Mouse (Mus musculus) spleen, adult 18-20 months (tissue): ENCODE results near the gene Hist1h4m.
"Not testable (repeated sequence)": the region's sequence is repeated elsewhere in the genome, so short reads cannot be mapped to it uniquely, and the experiment has no call there.

ENCODE experiments used
- DNase-seq, 2 experiments: peaks; one replicate each; pipeline ENCODE4 v3.0.0; 2022; ENCODE audit warnings: mixed read lengths in 2 of 2

Hist1h4m gene

DNA sequence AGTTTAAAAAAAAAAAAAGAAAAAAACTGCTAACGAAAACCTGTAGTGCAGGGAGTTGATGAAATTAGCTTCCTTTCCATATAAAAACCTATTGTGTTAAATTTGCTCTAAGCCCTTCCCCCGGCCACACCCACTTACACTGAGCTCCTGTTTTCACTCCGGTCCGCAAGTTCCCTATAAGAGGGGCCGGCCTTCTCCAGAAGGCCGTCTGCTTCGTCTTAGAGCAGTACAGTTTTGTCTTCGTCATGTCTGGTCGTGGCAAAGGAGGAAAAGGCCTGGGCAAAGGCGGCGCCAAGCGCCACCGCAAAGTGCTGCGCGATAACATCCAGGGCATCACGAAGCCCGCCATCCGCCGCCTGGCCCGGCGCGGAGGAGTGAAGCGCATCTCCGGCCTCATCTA, at the start of gene Hist1h4m:
Hist1h4m (plus strand) TSS at position 208 of the 400 bp plus-strand sequence.
- peak; percentile 36 to 43 for DNase-seq

GRCm38 (mm10) chr13:21778814-21779766, 32.5 kb upstream of the Hist1h4m start:
- DNase-seq: peak; percentile 43 to 48

- DNase-seq: peak; percentile 37 to 42
Measured at GRCm38 (mm10) chr13:21779767-21780731, 31.5 kb upstream of the Hist1h4m start, which contains the start of gene Hist1h1b. Gene Hist1h1b (minus strand): TSS chr13:21780625.

- DNase-seq: no peak
Measured at GRCm38 (mm10) chr13:21781021-21781555, 30.5 kb upstream of the Hist1h4m start.

- no peak for DNase-seq
Measured at GRCm38 (mm10) chr13:21781639-21782038, 29.9 kb upstream of the Hist1h4m start.

- DNase-seq: peak; percentile 17 to 22
Measured at GRCm38 (mm10) chr13:21782361-21783254, 28.9 kb upstream of the Hist1h4m start.

DNA sequence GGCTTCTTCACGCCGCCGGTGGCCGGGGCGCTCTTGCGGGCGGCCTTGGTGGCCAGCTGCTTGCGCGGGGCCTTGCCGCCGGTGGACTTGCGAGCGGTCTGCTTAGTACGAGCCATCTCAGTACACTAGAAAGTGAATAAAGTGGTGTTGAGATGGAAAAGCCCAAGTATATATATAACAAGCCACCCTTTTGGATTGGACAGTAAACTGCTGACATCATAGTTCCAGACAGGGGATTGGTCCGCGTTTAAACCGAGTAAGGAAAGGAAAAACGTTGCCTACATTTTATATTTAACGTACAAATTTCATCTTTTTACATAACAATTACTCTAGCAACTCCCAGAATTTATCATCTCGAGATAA, 28.3 kb upstream of the Hist1h4m start, which contains the start of gene Hist1h3i:
Hist1h3i (minus strand) TSS at position 116 of the 363 bp plus-strand sequence.
- DNase-seq: peak; percentile 24 to 38

- no peak for DNase-seq
Measured at GRCm38 (mm10) chr13:21783734-21784161, 27.8 kb upstream of the Hist1h4m start.

DNA sequence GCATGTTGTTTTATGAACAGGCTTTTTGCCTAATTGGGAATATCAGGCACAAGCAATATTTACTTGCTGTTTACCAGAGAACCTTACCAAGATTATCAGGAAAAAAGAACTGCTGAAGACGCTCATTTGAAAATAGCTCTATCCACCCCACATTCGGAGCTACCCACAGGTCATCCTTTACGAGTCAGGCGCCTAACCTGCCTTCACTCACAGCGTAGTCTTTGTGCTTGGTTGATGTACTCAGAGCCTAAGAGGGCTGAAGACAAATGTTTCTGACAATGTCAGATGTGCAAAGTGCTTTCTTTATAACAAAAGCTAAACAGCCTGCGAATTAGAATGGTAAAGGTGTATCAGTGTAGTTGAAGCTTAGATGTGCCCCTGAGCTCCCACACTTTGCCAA, 27.2 kb upstream of the Hist1h4m start:
- DNase-seq: no peak

- DNase-seq: no peak
Measured at GRCm38 (mm10) chr13:21786189-21786898, 25.2 kb upstream of the Hist1h4m start.

- DNase-seq: peak; percentile 64 to 65
Measured at GRCm38 (mm10) chr13:21786899-21787629, 24.5 kb upstream of the Hist1h4m start, which contains the start of the genes Hist1h2an and Hist1h2bp. Gene Hist1h2an (minus strand): TSS chr13:21787218. Gene Hist1h2bp (plus strand): TSS chr13:21787461.

DNA sequence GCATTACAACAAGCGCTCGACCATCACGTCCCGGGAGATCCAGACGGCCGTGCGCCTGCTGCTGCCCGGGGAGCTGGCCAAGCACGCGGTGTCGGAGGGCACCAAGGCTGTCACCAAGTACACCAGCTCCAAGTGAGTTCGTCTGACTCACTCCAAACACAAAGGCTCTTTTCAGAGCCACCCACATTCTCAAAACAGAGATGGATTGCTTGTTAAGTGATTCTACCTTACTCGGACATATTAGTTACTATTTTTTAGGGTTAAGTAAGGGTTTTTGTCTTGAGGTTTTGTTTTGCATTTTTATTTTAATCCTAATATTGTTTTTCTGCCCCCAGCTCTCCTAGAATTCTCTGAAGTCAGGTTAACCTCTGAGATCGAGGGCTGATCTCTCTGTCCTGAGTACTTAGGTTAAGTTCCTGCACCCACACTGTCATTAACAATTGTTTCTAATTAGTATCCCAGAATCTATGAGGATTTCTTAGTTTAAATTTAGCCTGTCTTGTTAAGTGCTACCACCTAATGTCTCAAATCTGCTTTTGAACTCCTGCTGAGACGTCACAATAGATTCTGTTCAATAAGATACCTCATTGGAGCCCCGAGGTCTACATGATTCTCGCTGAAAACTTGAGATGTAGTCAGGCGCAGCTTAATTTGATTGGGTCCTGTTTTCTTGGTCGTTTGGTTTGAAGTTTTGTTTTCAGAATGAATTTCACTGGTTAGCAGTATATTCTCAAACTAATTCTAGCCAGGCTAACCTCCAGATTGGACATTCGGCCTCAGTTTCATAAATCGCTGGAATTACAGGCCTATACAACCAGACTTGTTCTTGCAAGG, 23.6 kb upstream of the Hist1h4m start:
- DNase-seq: no peak

GRCm38 (mm10) chr13:21789925-21790324, 21.6 kb upstream of the Hist1h4m start:
- DNase-seq: no peak

GRCm38 (mm10) chr13:21790601-21791283, 20.8 kb upstream of the Hist1h4m start:
- no peak for DNase-seq

GRCm38 (mm10) chr13:21795584-21795983, 16.0 kb upstream of the Hist1h4m start:
- DNase-seq: no peak

DNA sequence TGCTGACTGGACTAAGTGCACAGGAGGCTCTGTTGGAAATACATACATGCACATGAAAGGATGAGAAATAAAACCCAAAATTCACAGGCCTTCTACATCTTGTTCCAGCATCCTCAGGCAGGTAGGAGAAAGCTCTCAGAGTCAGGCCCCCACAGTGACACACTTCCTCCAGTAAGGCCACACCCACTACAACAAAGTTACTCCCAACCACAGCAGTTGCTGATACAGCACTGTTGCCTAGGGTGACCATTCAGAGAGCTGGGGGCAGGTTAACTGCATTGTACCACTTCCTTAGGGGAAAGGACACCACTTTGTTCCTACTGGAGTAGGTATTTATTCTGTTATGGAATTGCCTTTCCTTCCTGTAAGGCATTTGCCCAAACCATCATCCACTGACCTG, 14.4 kb upstream of the Hist1h4m start:
- not testable (repeated sequence) for DNase-seq

DNA sequence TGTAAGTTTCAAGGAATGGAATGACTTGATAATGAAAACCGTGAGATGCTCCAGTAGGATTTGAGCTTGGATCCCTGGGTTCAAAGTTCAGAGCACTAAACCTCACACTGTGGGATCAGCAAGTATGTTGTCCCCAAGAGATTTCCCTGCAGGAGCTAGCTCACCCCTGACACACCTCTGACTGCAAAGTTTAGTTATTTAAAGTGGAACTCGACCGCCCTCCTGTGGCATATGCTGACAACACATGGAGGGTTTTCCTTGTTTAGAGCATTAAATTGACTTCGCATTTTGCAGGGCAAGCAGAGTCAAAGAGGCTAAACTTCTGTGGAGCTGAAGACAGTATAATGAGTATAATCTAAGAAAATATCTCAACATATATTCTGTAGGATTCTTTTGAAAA, 8.5 kb upstream of the Hist1h4m start:
- not testable (repeated sequence) for DNase-seq

DNA sequence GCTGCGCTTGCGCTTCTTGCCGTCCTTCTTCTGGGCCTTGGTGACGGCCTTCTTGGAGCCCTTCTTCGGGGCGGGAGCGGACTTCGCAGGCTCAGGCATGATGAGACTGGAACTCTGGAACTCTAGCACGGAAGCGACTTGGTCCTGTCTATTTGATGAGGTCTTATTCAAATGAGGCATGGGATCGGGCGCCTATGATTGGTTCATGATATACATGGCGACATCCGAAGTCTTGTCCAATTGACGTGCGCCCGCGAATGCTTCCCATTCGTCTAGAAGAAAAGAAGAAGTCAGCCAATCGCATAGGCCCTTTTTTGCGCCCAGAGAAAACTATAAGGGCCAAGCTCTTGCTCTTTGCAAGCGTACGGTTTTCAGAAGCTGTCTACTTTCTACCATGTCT, 1.5 kb upstream of the Hist1h4m start, which contains the start of the genes Hist1h2bq and Hist1h2ao:
Hist1h2bq (minus strand) TSS at position 125 of the 400 bp plus-strand sequence.
Hist1h2ao (plus strand) TSS at position 393 of the 400 bp plus-strand sequence.
- not testable (repeated sequence) for DNase-seq
